Mouse (Mus musculus) adipocyte (in vitro differentiated cells): ENCODE data around the gene Zfp661.
A peak's percentile ranks its signal among the peaks of the same experiment; 100 is the strongest.

ENCODE experiments used
- DNase-seq: peaks from one replicate; pipeline ENCODE4 v3.0.0-alpha.2; 2016; ENCODE audit warnings: low spot score

The Zfp661 gene

DNA sequence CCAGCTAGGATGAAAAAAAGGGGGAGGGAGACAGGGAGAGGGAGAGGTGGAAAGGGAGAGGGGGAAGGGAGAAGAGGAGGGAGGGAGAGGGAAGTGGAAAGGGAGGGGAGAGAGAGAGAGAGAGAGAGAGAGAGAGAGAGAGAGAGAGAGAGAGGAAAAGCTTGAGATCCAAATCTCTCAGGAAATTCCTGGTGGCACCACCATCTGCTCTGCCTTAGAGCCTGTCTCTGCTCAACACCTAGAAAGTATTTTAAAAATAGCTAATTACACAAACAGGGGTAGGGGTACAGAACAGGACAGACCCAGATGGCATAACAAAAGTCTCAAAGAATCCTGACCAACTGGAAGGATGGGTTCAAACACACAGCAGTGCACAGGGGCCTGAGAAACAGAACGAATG, 36.4 kb downstream of the Zfp661 start:
- DNase-seq: no peak

DNA sequence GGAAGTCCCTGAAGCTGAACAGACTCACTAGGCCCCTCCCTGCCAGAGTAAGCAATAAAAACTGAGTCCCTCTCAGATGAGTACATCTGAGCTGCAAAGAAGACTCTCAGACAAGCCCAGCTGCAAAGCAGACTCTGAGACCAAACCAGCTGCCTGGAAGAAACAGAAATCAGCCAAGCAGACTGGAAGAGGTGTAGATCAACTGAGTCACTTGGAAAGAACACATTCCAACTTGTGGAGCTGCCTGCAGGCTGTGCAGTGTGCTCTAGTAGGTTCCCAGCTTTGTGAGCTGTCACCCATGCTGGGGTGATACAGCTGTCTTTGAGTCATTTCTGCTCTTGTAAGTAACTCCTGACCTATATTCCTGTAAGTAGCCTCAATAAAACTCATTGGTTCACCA, 37.2 kb downstream of the Zfp661 start:
- no peak for DNase-seq

DNA sequence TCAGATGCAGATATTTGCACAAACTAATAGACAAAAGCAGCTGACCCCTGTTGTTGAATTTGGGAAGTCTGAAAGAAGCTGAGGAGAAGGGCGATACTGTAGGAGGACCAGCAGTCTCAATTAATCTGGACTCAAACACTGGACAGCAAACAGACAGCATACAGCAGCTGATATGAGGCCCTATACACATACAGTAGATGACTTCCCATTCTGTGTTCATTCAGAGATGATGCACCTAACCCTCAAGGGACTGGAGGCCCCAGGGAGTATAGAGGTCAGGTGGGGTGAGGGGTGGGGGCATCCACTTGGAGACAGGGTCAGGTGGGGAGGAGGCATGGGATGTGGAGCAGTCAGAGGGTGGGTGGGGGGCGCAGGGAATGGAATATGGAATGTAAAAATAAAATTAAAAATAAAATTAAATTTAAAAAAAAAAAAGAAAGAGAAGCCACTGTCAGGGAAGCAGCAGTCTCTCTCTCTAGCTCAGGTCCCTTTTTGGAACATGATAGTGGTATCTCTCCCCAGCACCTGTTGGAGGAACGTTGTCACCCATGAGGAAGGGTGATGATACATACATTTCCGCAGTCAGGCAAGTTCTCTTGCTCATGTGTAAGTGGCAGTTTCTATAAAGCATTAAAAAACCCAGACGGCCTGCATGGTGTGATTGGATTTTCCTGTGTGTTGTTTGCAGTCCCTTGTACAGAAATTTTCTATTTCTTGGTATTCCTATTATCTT, 38.4 kb downstream of the Zfp661 start:
- no peak for DNase-seq

DNA sequence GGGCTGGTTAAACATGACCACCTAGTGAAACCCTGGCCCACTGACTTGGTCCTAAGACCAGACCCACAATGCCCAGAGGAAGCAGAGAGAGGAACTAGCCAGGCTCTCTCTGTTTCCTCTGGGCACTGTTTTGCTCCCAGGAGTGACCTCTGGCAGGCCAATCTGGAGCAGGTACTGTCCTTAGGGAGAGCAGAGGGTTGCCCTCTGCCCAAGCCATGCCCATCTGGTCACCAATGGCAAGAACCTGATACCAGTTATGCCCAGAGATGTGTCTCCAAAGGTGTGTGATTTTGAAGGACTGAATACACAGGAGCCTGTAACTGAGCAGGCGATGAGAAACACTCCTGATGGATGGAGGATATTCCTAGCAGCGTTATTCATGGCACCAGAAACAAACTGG, 45.2 kb downstream of the Zfp661 start:
- no peak for DNase-seq

DNA sequence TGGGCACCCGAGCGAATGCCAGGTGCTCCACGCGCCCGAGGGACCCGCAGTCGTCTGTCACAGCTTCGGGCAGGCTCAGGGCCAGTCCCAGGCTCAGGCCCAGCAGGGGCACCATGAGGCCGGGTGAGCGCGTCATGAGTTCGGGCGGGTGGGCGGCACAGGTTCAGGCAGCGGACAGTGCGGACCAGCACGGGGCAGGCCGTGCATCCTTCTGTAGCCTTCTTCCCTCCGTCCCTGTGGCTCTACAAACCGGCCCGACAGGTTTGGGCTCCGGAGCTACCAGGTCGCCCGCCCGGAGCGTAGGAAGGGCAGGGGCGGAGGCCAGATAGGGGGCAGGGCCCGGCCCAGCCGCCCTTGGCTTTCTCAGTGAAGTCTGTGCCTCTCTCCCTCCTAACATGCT, 45.7 kb downstream of the Zfp661 start, which contains the start of gene Prom2:
Gene Prom2 (minus strand): TSS at position 283 of the 400 bp plus-strand sequence.
- DNase-seq: no peak

DNA sequence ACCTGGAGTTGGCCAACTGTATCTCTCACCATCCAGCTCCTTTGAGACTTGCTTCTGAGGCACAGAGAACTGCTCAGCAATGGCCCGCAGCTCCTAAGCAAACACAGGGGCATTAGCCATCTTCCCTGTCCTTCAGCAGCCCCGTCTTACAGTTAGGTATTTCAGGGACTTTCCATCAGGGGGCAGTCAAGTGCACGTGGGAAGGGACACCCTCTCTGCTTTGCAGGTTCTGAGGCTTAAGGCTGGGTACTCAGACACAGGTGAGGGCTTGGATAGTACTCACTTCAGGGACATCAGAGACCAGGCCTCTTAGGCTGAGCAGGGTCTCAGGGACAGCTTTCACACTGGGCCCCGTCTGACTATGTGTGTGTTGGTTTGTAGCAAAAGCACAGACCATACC, 47.4 kb downstream of the Zfp661 start:
- peak; percentile 7 for DNase-seq

DNA sequence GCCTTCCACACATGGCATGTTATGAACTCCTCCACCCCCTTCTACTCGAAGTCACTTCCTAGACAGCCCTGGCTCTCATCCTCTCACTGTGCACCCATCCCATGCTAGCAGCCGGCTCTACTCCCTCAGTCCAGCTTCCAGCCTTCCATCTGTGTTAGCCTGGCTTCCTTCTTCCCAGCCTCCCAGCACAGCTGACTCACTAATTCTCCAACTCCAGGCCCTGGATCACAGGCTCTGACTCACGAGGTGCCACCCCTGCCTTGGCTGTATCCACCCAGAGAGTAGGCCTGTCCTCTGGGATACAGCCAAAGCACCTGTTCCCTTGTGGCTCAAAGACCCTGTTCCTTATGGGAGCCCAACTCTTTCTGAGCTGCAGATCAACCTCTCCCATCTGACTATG, 49.3 kb downstream of the Zfp661 start:
- no peak for DNase-seq

DNA sequence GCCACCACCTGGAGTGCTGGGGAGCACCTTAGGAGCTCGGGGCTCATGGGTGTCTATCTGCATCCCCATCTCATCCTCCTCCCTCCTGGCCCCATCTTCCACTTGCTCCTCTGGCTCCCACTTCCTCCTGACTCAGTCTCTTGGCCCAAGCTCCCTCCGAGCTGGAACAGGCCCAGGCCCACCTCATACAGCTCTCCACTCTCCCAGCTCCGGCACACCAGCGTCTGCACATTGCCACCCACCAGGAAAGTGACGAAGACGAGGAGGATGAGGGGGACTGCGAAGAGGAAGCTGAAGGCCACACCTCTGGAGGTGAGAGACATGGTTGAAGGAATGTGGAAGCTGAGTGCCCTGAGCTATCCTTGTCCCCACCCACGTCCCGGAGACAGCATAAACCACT, 51.5 kb downstream of the Zfp661 start:
- no peak for DNase-seq

DNA sequence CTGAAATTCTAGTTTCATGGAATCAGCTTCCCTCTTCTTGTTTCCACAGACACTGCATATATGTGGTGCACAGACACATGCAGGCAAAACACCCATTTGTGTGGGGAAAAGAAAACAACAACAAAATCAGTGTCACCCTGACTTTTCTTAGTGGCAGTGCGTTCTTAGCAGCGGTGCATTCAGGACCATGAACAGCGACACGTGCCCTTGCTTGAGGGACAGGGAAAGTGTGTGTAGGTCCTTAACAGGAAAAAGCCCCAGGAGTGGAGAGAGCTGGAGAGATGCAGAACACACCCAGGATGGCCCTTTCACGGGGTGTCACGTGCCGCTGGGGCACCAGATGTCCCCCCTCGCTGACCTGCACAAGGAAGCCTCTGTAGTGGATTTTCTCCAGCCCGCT, 54.5 kb downstream of the Zfp661 start:
- DNase-seq: peak; percentile 51

DNA sequence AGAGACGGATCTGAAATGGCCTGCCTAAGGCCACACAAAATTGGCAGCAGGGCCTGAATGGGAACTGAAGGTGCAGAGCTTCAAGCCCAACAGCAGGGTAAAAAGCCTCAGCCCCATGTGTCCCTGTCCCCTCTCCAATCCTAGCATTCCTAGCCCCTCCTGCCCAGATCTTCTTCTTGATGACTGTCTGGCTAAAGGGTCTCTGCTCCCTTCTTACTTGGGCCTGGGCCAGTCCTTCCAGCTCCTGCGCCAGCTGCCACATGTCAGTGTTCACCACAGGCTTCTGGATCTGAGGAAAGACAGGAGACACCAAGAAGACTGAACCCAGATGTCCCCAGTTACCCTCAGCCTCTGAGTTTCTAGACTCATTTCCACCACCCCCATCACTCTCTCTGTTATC, 55.3 kb downstream of the Zfp661 start:
- DNase-seq: no peak

DNA sequence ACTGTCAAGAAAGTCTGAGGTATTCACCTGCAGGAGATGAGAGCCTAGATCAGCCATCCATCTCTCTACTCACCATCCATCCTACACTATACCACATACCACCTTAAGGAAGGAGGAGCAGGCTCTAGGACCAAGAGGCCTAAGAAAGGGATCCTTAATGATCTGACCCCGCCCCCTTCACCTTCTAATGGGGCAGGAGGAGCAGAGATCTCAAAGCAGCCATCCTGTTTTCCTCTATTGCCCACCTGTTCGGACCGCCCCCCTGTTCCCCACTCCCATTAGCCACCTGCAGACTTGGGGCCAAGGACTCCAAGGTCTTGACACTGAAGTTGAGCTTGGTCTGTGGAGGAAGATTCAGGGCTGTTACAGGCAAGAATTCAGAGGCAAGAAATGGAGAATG, 56.5 kb downstream of the Zfp661 start:
- DNase-seq: no peak

DNA sequence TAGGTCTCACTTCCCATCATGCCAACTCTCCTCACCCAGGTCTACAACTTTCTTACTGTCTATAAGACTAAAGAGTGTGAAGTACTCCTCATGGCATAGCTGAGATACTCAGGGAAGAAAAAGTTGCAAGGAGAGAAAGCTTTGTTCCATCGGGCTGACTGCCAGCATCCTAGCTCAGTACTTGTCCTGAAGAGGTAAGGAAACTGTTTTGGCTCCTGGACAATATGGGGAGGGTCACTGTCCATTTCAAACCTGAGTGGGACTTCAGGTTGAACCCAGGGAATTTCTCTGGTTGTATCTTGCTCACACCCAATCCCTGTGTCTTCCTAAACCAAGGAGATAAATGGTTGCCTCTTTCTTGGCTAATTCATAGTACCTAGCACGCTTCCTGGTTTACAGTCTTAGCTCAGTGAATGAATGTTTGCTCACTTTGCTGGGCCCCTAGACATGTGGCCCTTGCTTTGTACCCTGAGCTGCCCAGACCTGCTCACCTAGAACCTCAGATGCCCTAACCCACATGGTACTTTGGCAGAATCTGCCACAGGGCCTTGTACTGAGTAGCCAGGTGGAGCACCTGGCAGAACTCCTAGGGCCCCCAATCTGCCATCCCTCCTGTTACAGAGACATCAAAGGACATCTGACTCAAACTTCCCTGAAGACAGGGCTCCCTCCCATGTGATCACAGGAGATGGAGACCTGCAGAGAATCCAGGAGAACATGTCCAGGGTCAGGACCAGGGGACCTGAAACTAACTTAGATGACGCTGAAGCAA, 61.7 kb downstream of the Zfp661 start:
- DNase-seq: no peak
